Mouse (Mus musculus) heart, embryonic 10.5 days (tissue): ENCODE measurements around the gene Gm4070. TPM values are rescaled to one million over a fixed set of nuclear protein-coding genes. Genes with fewer than 3 reads are reported as not detected.
"Not testable (repeated sequence)": the region's sequence is repeated elsewhere in the genome, so short reads cannot be mapped to it uniquely, and the experiment has no call there.

Experiments used
- DNase-seq: peaks from one replicate; pipeline ENCODE4 v3.0.0-alpha.2; 2017; ENCODE audit warnings: low spot score
- H3K27ac ChIP-seq: fragments of 300-500 bp; sonication (generic); 2 replicates; pipeline ENCODE4 v1.5.1; 2016; ENCODE audit warnings: mild to moderate bottlenecking
- H3K27me3 ChIP-seq: fragments of 300-500 bp; sonication (generic); 2 replicates; pipeline ENCODE4 v1.6.1; 2016; ENCODE audit warnings: mild to moderate bottlenecking; ENCODE audit not compliant: poor library complexity, insufficient read depth, severe bottlenecking
- H3K36me3 ChIP-seq: fragments of 300-500 bp; sonication (generic); 2 replicates; pipeline ENCODE4 v1.6.1; 2016; ENCODE audit warnings: mild to moderate bottlenecking, moderate library complexity
- H3K4me1 ChIP-seq: fragments of 300-500 bp; sonication (generic); 2 replicates; pipeline ENCODE4 v1.6.1; 2016; ENCODE audit warnings: mild to moderate bottlenecking
- H3K4me3 ChIP-seq: fragments of 300-500 bp; sonication (generic); 2 replicates; pipeline ENCODE4 v1.5.1; 2016; ENCODE audit warnings: mild to moderate bottlenecking, moderate library complexity
- H3K9me3 ChIP-seq: fragments of 300-500 bp; sonication (generic); 2 replicates; pipeline ENCODE4 v1.6.1; 2016; ENCODE audit warnings: mild to moderate bottlenecking, moderate library complexity
- WGBS: fragments of 180-500 bp; shearing (Covaris S2); methylation state at CpG from one replicate; pipeline ENCODE4 v1.1.7; 2016; 5-methylcytosine and 5-hydroxymethylcytosine counted together
- polyA plus RNA-seq: library from polyadenylated mRNA; unstranded; fragments of >200 nt; fragmentation: Nextera tagmentation; extraction: Ambion mirVana; gene quantifications from 2 replicates; pipeline ENCODE4 v1.2.1, GENCODE M21; 2016

Gm4070 gene
- 0.69 TPM in 1 of 2 replicates, not detected in the other for polyA plus RNA-seq

DNA sequence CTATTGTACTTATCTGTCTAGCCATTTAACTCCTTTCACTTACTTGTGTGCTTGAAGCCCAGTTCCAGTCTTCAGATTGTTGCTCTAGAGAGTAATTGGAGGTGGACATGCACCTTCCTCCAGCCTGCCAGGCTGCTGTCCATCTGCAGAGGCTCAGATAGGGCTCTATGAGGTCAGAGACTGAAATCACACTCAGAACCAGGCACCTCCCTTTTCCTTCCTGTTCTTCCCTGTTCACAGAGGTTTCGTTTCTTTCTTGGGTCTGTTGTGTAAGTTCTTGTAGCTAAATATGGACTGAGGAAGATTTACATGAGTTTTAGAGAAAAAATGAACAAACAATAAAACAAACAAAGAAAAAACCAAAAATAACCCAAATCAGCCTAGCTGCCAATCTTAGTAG lies at the start of gene Gm4070:
Gm4070 (minus strand) TSS at position 156 of the 400 bp plus-strand sequence.
- H3K9me3 ChIP-seq, H3K27me3 ChIP-seq, H3K4me3 ChIP-seq, H3K36me3 ChIP-seq, H3K4me1 ChIP-seq, DNase-seq, H3K27ac ChIP-seq: not testable (repeated sequence)
- WGBS, result 65% methylated on average over 1 of the region's 1 CpGs

DNA sequence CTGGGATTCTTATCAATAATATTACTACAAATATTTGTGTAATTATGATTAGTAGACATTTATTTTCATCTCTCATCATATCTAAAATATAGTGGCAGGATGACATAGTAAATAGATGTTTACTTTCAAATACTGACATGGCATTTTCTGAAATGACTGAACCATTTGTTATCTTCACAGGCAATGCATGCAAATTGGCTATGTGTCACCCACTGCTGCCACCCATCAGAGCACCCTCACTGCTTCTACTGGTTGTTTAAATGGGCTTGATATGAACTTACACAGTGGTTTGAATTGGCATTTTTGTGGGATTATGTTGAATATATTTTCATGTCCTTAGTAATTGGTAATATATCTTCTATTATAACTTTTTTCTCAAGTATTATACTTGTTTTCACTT lies 773 bp upstream of the Gm4070 start:
- not testable (repeated sequence) for H3K36me3 ChIP-seq, H3K4me3 ChIP-seq, DNase-seq, H3K27ac ChIP-seq, H3K27me3 ChIP-seq, H3K9me3 ChIP-seq, H3K4me1 ChIP-seq

DNA sequence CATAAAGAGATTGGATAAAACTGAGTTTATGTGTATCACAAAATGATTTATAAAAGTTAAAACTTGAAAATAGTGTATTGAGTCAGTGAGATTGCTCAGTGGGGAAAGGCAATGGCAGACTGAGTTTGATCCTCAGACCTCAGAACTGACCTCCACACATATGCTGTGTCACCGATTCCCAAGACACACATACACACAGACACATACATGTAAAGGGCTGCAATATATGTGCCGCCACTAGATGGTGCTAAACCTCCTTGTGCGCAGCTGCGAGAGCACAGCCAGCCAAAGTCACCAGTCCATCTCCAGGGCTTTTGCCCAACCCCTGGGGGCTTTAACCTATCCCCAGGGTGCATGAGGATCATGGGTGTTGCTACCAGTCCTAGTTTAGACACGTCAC lies 1.4 kb downstream of the Gm4070 start:
- WGBS, result no CpG with 5 or more reads among the region's 5 CpGs
- DNase-seq, H3K4me3 ChIP-seq, H3K27me3 ChIP-seq, H3K27ac ChIP-seq, H3K36me3 ChIP-seq, H3K4me1 ChIP-seq, H3K9me3 ChIP-seq: not testable (repeated sequence)

DNA sequence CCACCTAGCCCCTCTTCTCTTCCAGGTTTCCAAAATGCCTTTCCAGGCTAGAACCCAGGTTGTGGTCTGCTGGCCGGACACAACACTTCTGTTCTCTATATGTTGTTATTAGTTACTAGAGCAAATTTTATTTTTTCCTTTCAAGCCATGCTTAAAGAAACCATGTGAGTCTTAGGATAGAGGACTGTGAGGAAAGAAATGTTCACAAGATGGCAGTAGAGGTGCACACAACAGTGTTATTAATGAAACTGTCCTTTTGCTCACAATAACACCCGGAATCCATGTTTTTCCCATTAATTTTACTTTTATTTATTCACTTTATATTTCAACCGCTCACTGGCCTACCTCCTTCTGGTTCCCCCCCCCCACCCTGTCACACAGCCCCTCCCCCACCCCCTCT lies 8.5 kb downstream of the Gm4070 start:
- not testable (repeated sequence) for H3K4me3 ChIP-seq, H3K9me3 ChIP-seq, H3K4me1 ChIP-seq, DNase-seq, H3K27ac ChIP-seq, H3K36me3 ChIP-seq, H3K27me3 ChIP-seq
- WGBS, result 70% methylated on average over 2 of the region's 3 CpGs

DNA sequence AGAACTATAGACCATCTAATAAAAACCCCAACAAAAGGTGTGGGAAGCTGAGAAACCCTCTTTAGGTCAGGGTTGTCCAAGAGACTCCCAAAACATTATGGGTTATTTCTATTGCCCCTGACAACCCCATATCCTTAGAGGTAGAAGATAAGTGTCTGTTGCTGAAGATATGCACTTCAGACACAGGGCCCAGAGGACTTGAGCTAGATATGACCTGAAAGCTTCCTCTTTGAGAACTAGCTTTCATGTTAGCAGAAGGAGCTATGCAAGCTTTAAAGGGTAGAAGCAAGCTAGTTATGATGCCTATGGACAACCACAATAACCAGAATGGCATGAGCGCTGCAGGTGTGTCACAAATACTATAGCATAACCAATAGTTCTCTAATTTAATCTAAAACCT lies 21.6 kb downstream of the Gm4070 start:
- not testable (repeated sequence) for H3K27me3 ChIP-seq, H3K27ac ChIP-seq, H3K4me1 ChIP-seq, H3K4me3 ChIP-seq, H3K9me3 ChIP-seq, H3K36me3 ChIP-seq, DNase-seq
- no CpG with 5 or more reads among the region's 1 CpGs for WGBS

DNA sequence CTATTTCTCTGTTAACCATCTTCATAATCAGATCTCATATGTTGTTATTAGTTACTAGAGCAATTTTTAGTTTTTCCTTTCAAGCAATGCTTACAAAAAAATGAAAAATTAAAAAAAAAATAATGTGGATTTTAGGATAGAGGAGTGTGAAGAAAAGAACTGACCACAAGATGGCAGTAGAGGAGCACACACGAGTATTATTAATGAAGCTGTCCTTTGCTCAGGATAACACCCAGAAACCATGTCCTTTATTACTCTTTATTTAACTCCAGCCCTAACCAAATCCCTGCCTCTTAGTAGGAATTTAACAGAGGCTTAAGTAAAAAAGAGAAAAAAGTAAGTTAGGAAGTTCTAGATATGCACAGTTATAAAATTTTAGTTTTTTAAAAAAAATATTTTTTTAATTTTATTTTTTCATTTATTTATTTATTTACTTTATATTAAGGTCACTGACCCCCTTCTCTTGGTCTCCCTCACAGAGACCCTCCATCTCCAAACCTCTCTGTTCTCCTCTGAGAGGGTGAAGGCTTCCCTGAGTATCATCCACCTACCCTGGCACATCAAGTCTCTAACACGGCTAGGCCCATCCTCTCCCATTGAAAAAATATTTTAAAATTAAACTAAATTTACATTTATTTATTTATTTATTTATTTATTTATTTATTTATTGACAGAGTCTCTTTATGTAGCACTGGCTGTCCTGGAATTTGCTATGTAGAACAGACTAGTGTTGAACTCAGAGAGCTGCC lies 70.0 kb downstream of the Gm4070 start:
- H3K27ac ChIP-seq, DNase-seq, H3K4me3 ChIP-seq, H3K36me3 ChIP-seq, H3K27me3 ChIP-seq, H3K4me1 ChIP-seq, H3K9me3 ChIP-seq: not testable (repeated sequence)
- 50% methylated on average over 1 of the region's 2 CpGs for WGBS

DNA sequence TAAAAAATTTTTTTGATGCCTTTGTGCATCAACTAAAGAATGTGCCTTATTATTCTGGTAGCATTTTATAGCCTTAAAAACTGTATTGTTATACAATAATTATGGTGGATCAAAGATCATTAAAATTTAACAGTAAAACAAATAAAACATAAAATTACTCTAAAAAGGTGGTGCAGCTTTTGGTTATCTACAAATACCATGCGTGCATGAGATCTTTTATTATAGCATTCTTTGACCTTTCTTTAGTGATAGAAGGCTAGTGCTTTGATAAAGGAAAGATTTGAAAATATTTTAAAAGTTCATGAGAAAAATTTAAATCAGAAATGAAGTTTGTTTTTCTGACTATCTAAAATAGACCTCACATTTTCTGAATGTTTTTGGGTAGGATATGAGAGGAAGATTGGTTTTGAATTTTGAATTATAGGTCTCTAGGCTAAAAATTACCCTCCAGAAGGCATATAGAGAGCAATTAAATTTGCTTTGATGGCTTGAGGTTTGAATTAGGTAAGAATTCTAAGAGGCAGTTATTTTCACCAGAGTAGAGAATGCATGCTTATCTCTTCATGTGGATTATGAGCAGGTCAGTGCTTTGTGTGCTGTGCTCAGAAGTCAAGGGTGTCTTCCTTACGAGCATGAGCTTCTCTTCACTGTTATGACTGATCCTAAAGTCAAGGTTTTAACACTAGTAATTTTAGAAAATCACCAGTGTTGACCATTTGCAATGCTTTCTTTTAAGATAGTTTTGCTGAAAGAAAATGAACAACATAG lies 73.9 kb downstream of the Gm4070 start:
- not testable (repeated sequence) for DNase-seq, H3K36me3 ChIP-seq
- 78% methylated on average over 1 of the region's 2 CpGs for WGBS

DNA sequence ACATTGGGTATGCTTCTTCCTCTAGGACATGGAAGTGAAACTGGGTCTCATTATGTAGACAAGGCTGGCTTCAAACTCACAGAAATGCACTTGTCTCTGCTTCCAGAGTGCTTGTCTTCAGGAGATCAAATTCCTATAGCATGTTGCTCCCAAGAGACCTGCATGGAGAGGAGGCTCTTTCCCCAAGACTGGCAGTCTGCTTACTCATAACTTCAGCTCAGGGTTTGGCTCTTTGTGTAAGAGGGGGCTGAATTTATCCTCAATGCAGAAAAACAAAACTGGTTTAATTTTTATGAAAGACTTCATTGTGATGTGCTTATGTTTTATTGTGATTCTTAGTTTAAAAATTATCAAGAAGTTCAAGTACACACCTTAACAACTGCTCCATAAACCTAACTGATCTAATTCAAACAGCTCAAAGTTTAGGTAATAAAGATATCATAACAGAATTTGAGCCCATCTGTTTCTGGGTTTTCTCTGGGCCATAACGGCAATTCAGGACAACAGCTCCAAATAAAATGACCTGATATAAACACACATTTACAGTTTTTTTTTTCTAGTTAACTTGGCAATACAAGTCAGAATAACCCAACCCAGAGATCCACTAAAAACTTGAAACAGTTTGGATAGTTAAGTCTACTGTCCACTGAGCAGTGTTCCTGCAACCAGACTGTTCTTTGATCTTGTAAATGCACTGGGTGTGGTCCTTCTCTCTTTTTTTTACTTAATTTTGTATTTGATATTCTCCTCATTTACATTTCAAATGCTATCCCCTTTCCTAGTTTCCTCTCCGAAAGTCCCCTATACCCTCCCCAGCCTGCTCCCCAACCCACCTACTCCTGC lies 97.8 kb downstream of the Gm4070 start:
- no CpG with 5 or more reads among the region's 2 CpGs for WGBS
- not testable (repeated sequence) for H3K9me3 ChIP-seq, DNase-seq

More for the DNA sequence above, 73.9 kb downstream of the Gm4070 start:
- not testable (repeated sequence) for H3K4me3 ChIP-seq, H3K27me3 ChIP-seq, H3K4me1 ChIP-seq, H3K27ac ChIP-seq, H3K9me3 ChIP-seq

More for the DNA sequence above, 97.8 kb downstream of the Gm4070 start:
- not testable (repeated sequence) for H3K27ac ChIP-seq, H3K27me3 ChIP-seq, H3K4me3 ChIP-seq, H3K4me1 ChIP-seq, H3K36me3 ChIP-seq

Other genes starting within 250 kb of the Gm4070 start
- gene Ilk, start 217.4 kb downstream of the Gm4070 start, polyA plus RNA-seq, result 371 and 403 TPM in 2 replicates
- 30.9 and 40.6 TPM in 2 replicates for gene Rrp8, start 216.6 kb downstream of the Gm4070 start, polyA plus RNA-seq
- gene Taf10, start 209.6 kb downstream of the Gm4070 start, polyA plus RNA-seq, result 153 and 184 TPM in 2 replicates
- 76.5 and 95.2 TPM in 2 replicates for gene Tpp1, start 201.7 kb downstream of the Gm4070 start, polyA plus RNA-seq
- 4.2 and 8.6 TPM in 2 replicates for gene Dchs1, start 166.3 kb downstream of the Gm4070 start, polyA plus RNA-seq
- 279 and 357 TPM in 2 replicates for gene Mrpl17, start 142.9 kb downstream of the Gm4070 start, polyA plus RNA-seq